Mouse (Mus musculus): ENCODE results near the gene Nap1l1.
A peak's percentile ranks its signal among the peaks of the same experiment; 100 is the strongest.

Nap1l1 gene

GRCm38 (mm10) chr10:111516804-111517436 is 43.9 kb downstream of the Nap1l1 start:
- DNase-seq: no peak

DNA sequence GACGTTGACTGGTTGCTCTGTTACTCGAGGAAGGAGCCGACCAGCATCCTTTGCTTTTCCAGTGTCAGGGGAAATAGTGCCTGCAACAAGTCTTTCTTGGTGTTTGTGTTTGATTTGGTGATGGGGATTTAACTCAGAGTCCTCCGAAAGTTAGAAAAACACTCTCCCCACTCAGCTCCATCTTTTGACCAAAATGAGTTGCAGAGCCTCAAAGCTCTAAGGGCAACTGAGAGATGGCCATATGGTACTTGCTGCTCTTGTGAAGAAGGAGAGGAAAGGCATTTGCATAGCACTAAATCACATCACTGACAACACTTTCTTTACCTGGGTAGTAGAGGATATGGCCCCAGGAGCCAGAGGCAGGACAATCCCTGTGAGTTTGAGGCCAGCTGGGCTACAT is 45.3 kb downstream of the Nap1l1 start:
- no peak for DNase-seq

GRCm38 (mm10) chr10:111519620-111520370 is 46.8 kb downstream of the Nap1l1 start:
- DNase-seq: peak in 1 of 2 experiments; percentile 53

- DNase-seq: no peak
Observed at GRCm38 (mm10) chr10:111520621-111521020, 47.6 kb downstream of the Nap1l1 start.

DNA sequence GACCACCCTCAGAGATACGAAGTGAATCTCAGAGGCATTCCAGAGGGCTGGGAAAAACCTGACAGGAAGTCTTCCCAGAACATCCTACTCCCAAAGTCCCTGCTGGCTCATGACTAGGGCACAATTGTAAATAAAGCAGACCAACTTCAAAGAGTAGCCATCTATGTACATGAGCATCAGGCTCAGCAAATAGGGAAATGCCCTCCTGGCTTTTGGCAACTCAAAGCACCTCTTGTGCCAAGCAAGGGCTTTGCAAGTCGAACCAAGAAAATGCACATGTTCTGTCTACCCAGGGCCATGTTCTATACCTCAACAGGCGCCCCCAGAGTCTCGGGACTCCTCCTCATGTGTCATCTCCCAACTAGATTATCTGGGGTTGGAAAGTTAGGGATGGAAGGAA is 48.6 kb downstream of the Nap1l1 start:
- no peak for DNase-seq

DNA sequence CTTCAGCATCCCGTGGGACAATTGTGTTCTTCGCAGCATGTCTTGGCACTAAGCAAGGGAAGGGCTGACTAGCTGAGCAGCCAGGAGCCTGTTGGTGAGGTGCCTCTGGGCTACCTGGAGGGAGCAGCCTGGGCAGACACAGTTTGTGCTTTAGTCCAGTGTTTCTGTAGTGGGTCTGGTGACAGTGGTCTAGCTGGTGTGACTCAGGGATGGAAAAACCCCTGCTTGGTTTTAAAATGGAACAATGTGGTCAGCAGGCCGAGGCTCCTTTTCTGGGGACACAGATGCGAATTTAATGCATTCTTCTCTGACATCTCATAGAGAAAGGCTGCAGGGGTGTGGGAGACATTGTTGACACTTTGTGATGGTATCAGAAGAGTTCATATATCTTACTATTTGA is 49.2 kb downstream of the Nap1l1 start:
- no peak for DNase-seq

DNA sequence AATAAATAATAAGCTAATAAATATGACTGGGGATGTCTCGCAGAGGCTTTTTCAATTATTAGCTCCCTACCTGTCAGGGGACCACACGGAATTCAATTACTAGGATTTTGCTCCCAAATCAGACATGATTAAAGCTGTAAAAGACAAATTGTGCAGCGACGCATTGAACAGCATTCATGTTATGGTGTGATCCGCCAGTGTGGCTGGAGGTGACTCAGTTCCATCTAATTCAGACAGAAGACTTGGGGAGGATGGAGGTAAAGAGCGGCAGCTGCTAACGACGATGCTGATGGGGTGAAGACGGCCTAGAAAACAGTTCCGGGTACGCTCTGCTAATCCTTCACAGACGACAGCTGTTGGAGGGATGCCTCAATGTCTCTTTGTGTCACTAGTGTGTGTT is 50.9 kb downstream of the Nap1l1 start:
- no peak for DNase-seq

GRCm38 (mm10) chr10:111527057-111527456 is 54.0 kb downstream of the Nap1l1 start:
- no peak for DNase-seq

DNA sequence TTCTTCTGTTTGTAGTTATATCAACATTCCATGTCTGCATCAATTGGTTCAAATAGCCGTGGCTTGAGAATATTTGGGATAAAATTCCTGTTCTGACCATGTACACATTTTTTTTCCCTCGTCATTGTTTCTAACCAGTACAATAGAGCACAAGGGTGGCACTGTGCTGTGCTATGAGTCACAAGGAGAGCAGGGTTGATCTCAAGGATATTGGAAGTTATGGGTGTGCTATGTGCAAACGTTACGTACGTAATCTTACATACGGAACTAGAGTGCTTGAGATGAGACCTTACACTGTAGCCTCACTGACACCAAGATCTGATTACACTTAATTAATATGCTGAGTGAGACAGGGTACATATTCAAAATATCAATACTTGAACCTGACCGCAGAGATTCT is 54.6 kb downstream of the Nap1l1 start:
- no peak for DNase-seq

GRCm38 (mm10) chr10:111528283-111528682 is 55.3 kb downstream of the Nap1l1 start:
- no peak for DNase-seq

GRCm38 (mm10) chr10:111530398-111530797 is 57.4 kb downstream of the Nap1l1 start:
- no peak for DNase-seq

DNA sequence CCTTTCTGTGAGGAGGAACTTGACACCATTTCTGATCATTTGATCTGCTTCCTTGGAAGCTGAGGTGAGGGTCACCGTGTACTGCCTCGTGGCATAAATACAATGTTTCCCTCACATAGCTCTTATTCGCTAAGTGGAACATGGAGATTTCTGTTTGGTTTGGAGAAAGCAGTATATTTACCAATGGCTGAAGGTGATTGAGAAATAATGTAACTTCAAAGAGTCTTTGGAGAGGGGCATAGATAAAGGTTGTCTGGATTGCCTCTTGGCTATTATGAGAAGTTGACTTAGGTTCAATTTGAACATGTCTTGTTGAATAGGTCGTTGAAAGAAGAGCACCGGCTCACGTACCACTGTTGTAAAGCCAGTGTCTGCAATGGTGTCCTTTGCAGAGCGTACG is 61.7 kb downstream of the Nap1l1 start:
- DNase-seq: no peak

DNA sequence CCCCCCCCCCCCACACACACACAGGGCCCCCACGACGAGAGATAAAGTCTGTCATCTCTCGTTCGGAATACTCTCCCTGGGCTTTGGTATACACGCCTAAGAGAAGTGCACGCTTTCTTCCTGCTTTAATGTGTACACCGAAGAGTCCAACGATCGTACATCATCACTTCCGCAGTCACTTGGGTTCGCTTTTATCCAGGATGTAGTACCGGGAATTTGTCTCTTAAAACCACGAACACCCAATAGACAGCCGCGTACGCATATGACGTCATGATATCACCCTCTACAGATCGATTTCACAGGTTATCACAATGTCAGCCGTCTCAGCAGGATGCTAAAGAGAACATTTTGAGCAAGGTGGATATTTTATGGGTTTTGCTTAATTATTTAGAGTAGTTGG is 64.4 kb downstream of the Nap1l1 start:
- no peak for DNase-seq

DNA sequence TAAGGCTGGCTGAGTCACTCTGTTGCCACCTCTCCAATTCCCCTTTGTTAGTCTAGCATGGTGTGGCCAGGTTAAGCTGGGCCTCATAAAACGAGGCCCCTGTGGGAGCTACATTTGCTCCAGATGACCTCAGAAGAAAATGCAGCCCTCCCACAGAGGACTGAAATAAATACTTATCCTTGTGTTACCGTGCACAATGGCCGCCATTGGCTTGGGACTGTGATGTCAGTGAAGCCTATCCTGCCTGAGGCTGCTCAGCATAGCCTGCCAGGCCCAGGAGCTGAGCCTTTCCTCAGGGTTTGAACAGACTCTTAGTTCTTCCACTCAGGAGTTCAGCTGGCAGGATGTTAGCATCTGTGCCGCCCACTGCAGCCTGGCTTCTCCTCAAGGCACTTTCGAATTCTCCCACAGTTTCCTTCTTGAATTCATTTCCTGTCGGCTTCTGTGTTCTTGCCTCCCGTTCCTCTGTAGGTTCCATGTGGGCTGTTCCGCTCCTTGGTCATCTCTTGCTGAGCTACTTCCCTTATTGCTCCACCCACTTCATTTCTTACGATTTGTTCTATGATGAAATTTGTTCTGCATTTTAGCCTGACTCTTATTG is 66.8 kb downstream of the Nap1l1 start:
- DNase-seq: peak; percentile 75 to 83

DNA sequence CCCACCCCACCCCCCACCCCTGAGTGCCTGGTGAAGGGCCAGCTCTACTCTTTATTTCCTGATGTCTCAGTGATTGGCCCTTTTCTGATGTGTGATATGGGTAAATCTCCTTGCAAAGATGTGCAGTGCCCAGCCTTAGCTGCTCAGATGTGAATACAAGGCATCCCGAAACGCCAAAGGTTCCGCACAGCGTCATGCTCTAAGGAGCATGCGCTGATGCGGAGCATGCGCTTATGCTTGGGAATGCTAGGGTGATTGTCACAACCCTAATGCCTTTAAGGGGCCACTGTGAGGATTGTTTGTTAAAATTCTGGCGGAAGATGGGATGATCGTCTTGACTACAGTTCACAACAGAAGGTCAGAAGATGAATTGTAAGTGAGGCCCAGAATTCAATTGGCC is 67.7 kb downstream of the Nap1l1 start:
- DNase-seq: peak in 1 of 2 experiments; percentile 38

- DNase-seq: no peak
Observed at GRCm38 (mm10) chr10:111543106-111543505, 70.1 kb downstream of the Nap1l1 start.

DNA sequence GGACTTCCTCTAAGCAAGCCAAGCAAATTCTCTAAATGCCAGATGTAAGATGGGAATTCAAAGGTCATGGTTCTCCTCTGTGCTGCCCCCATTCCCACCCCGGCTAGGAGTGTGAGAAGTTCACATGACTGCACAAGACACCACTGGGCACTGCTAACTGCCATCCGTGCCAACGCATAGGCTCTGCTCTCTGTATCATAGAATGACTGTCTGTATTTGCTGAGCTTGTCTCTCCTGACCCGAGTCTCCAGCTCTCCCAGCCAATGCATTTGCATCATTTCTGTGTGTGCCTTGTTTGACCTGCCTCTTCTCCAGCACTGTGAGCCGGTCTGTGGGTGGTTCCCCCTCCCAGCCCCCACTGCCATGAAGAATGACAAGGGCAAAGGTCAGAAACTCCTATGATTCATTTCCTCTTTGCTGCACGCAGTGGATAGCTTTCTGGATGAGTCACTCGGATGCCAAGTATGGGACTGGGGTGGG is 70.8 kb downstream of the Nap1l1 start:
- DNase-seq: peak; percentile 67 to 70

DNA sequence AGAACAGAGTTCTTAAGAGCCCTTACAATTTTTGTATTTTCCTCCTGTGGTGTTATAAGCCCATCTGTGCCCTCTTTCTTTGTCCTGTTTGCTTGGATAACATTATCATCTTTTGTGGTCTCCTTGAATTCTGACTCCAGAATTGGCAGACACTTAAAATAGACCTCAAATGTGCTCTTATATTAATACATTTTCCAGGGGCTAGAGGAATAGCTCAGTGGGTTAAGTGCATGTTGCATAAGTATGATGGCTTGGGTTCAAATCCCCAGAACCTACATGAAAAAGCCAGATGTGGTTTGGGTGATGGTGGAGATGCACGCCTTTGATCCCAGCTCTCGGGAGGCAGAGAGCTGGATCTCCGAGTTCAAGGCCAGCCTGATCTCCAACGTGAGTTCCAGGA is 71.3 kb downstream of the Nap1l1 start:
- DNase-seq: no peak

DNA sequence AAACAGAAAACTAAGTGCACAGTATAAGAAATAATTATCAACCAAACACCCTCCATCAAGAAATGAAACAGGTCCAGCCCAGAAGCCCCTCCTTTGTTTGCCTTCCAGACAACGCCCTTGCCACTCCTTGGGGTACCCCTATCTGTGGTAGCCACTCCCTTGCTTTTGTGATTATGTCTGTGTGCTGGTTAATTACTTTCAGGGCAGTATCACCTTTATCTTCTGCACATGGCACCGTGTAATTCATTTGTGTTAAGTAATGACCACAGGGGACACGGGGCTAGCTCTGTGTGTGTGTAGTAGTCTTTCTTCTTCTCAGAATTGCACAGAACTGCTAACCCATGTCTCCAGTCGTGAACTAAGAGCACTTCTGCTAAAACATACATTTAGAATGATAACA is 72.6 kb downstream of the Nap1l1 start:
- no peak for DNase-seq

All from lung, postnatal 4 days (tissue).